Mouse (Mus musculus) C2C12 (cell line): ENCODE results near the gene Arhgdib. TPM values are rescaled to one million over a fixed set of nuclear protein-coding genes. Genes with fewer than 3 reads are reported as not detected.

ENCODE experiments used
- H3K27me3 ChIP-seq: one replicate; pipeline ENCODE4 v1.6.1; 2011; ENCODE audit not compliant: control insufficient read depth, insufficient read depth, insufficient read length
- H3K36me3 ChIP-seq: one replicate; pipeline ENCODE4 v1.6.1; 2011; ENCODE audit not compliant: control insufficient read depth, insufficient read depth
- H3K4me3 ChIP-seq: one replicate; pipeline ENCODE4 v1.5.1; 2011; ENCODE audit warnings: mild to moderate bottlenecking, control low read depth; ENCODE audit not compliant: poor library complexity, insufficient read depth, severe bottlenecking
- H3K79me2 ChIP-seq: one replicate; pipeline ENCODE4 v1.6.1; 2011; ENCODE audit not compliant: control insufficient read depth, insufficient read depth
- H3K79me3 ChIP-seq: one replicate; pipeline ENCODE4 v1.6.1; 2011; ENCODE audit warnings: low read depth, control low read depth
- H3ac ChIP-seq: one replicate; pipeline ENCODE3; 2011; ENCODE audit warnings: low read depth; ENCODE audit not compliant: control insufficient read depth, insufficient read length
- CEBPB ChIP-seq: IDR thresholded peaks from one replicate; pipeline ENCODE4 v1.6.1; 2011; ENCODE audit warnings: low read depth, mild to moderate bottlenecking, control low read depth, moderate library complexity
- CTCF ChIP-seq: IDR thresholded peaks from one replicate; pipeline ENCODE4 v1.5.1; 2011; ENCODE audit not compliant: control insufficient read depth, insufficient read depth, insufficient read length
- FOSL1 ChIP-seq: IDR thresholded peaks from one replicate; pipeline ENCODE4 v1.8.0; 2011; ENCODE audit warnings: mild to moderate bottlenecking, low read length; ENCODE audit not compliant: poor library complexity, insufficient read depth, severe bottlenecking
- MAX ChIP-seq: IDR thresholded peaks from one replicate; pipeline ENCODE4 v1.6.1; 2011; ENCODE audit warnings: mild to moderate bottlenecking, control low read depth
- MYOD1 ChIP-seq: IDR thresholded peaks from one replicate; pipeline ENCODE4 v1.6.1; 2011; ENCODE audit warnings: low read depth; ENCODE audit not compliant: control insufficient read depth, insufficient read length
- MYOG ChIP-seq: IDR thresholded peaks from one replicate; pipeline ENCODE4 v1.6.1; 2011; ENCODE audit not compliant: control insufficient read depth, insufficient read length; ENCODE audit errors: extremely low read depth
- USF1 ChIP-seq: IDR thresholded peaks from one replicate; pipeline ENCODE4 v1.6.1; 2011; ENCODE audit warnings: low read depth, mild to moderate bottlenecking, control low read depth, moderate library complexity
- polyA plus RNA-seq: library from polyadenylated mRNA; unstranded; fragments of >200 nt; fragmentation: generic; extraction: Trizol; gene quantifications from one replicate; pipeline ENCODE4 v1.2.1, GENCODE M21; 2012; ENCODE audit warnings: missing spikeins

Arhgdib gene
- polyA plus RNA-seq, 1 experiment = 101 TPM

DNA sequence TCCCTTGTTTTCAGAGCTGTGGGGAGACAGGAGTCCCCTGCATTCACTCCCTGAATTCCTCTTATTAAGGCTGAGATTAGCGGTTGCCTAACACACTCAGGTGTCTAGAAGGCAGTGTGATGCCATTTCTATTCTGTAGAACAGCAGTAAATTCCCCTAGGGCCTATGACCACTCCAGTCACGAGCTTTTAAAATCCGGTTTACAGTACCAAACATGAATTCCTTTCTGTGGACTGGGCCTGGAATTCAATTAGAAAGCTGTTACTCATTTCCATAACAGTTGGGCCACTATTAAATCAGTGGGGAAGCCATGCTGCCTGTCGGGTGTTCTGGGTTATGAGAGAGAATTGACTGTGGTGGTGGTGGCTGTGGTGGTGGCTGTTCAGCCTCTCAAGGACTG lies 6.0 kb upstream of the Arhgdib start:
- H3K4me3 ChIP-seq = no peak overlapping the region

DNA sequence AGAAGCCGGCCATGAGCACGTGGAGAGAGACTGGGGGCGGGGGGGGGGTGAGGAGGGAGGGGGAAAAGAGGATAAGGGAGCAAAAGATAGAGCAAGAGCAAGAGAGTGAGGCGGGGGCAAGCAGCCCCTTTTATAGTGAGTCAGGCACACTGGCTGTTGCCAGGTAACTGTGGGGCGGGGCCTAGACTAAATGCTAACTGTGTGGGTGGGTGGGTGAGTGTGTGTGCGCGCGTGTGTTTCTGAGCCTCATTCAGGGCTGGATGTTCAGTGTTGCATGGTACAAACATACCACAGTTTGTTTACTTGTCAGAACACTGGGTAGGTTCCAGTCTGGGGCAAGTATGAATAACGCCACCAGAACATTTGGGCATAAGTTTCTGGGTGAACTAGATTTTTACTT lies 5.2 kb upstream of the Arhgdib start:
- H3K79me2 ChIP-seq = no peaks in the 10 kb centered on the region
- TF ChIP-seq CEBPB = no peak
- no peak for TF ChIP-seq USF1
- TF ChIP-seq MYOG = no peak
- no peak for TF ChIP-seq MAX
- no peak for TF ChIP-seq CTCF
- TF ChIP-seq MYOD1 = no peak
- TF ChIP-seq FOSL1 = no peak
- no peaks in the 10 kb centered on the region for H3K36me3 ChIP-seq
- H3K27me3 ChIP-seq = no peaks in the 10 kb centered on the region
- no peaks in the 10 kb centered on the region for H3K79me3 ChIP-seq
- H3ac ChIP-seq = no peak overlapping the region
- H3K4me3 ChIP-seq = no peak overlapping the region

More for the DNA sequence above, 6.0 kb upstream of the Arhgdib start:
- Histone ChIP-seq H3K27me3 (no peaks in the 10 kb centered on the region), H3K79me2 (no peaks in the 10 kb centered on the region), H3K36me3 (no peaks in the 10 kb centered on the region), H3K79me3 (no peaks in the 10 kb centered on the region), H3ac (no peak overlapping the region)
- no peak for TF ChIP-seq MYOD1
- TF ChIP-seq CEBPB = no peak
- TF ChIP-seq CTCF = no peak
- no peak for TF ChIP-seq USF1
- TF ChIP-seq MAX = no peak
- TF ChIP-seq FOSL1 = no peak
- TF ChIP-seq MYOG = no peak

DNA sequence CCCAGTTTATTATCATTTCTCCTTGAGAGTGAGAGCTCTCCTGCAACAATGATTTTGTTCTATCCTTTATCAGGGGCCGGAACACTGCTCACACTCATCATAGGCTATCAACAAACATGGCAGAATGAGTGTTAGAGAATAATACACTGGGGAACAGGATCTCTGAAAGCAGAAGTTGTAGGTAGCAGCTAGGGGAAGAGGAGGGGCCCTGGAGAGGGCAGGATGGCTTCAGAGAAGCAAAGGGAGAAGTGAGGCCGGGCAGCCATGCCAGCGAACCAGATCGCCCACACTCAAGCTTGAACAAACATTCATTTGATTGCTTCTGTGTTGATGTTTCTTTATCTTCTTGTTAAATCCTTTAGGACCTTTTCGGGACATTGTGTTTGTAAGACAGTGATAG lies 4.5 kb upstream of the Arhgdib start:
- Histone ChIP-seq H3ac (no peak overlapping the region), H3K79me3 (no peaks in the 10 kb centered on the region), H3K27me3 (no peaks in the 10 kb centered on the region), H3K79me2 (no peaks in the 10 kb centered on the region), H3K36me3 (no peaks in the 10 kb centered on the region), H3K4me3 (no peak overlapping the region)
- TF ChIP-seq CEBPB (no peak), MYOD1 (no peak), MAX (no peak), CTCF (no peak), FOSL1 (no peak), USF1 (no peak), MYOG (no peak)

DNA sequence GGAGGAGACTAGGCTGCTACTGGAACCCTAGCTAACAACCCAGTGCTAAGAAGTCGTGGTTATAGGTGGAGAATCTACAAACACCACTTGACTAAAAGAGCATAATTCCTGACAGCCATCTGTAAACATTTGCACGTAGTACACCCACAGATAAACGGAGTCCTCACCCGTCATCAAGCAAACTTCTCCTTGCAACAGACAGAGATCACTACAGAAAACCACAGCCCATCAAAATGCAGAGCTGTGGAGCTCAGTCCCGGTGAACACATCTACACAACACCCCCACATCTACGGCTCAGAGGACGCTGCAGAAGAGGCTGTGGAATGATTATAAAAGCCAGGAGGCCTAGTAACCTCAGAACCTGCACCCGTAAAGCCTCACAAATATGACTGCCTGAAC lies 2.8 kb upstream of the Arhgdib start:
- TF ChIP-seq MYOG (no peak), MAX (no peak), FOSL1 (no peak), USF1 (no peak)
- Histone ChIP-seq H3ac (no peak overlapping the region), H3K36me3 (no peaks in the 10 kb centered on the region), H3K79me2 (no peaks in the 10 kb centered on the region), H3K27me3 (no peaks in the 10 kb centered on the region), H3K79me3 (no peaks in the 10 kb centered on the region), H3K4me3 (no peak overlapping the region)

DNA sequence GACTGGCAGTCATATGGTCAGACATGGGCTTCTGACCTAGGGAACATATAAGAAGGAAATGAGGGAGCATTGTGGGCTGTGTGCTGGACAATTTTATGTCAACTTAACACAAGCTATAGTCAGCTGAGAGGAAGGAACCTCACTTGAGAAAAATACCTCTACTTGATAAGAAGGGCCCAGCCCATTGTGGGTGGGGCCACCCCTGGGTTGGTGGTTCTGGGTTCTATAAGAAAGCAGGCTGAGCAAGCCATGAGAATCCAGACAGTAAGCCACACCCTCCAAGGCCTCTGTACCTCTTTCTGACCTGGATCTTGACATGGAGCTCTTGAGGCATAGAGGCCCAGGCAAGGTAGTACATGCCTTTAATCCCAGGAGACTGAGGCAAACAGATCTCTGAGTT lies 1.7 kb upstream of the Arhgdib start:
- H3K79me3 ChIP-seq = no peaks in the 10 kb centered on the region
- no peaks in the 10 kb centered on the region for H3K27me3 ChIP-seq
- H3K4me3 ChIP-seq = no peak overlapping the region
- H3K79me2 ChIP-seq = no peaks in the 10 kb centered on the region
- H3K36me3 ChIP-seq = no peaks in the 10 kb centered on the region
- no peak overlapping the region for H3ac ChIP-seq
- no peak for TF ChIP-seq MYOG
- no peak for TF ChIP-seq CTCF
- no peak for TF ChIP-seq MAX
- TF ChIP-seq FOSL1 = no peak
- TF ChIP-seq USF1 = no peak
- no peak for TF ChIP-seq CEBPB

DNA sequence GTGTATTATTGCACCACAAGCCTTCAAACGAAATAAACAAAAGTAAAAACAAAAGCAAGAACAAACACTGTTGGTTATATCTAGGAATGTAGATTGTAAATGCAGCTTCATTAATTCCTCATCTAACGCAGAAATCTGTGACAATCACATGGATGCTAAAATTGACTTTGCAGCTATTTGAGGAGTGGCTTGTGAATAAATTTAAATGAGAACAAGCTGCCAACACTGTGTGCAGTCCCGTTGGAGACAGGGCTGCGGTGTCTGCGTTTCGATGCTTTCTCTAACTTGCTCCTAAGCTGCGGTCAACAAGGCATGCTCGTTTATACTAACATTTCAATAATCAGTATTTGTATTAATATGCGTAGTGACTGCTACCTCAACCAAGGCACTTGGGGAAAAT lies 581 bp upstream of the Arhgdib start:
- Histone ChIP-seq H3K79me2 (no peaks in the 10 kb centered on the region), H3ac (no peak overlapping the region), H3K27me3 (no peaks in the 10 kb centered on the region), H3K36me3 (no peaks in the 10 kb centered on the region), H3K4me3 (no peak overlapping the region), H3K79me3 (no peaks in the 10 kb centered on the region)
- TF ChIP-seq MAX (no peak), USF1 (no peak), MYOG (no peak), MYOD1 (no peak)
